Mouse (Mus musculus): Measurements from ENCODE around the gene Fgfr3.

Fgfr3 gene

DNA sequence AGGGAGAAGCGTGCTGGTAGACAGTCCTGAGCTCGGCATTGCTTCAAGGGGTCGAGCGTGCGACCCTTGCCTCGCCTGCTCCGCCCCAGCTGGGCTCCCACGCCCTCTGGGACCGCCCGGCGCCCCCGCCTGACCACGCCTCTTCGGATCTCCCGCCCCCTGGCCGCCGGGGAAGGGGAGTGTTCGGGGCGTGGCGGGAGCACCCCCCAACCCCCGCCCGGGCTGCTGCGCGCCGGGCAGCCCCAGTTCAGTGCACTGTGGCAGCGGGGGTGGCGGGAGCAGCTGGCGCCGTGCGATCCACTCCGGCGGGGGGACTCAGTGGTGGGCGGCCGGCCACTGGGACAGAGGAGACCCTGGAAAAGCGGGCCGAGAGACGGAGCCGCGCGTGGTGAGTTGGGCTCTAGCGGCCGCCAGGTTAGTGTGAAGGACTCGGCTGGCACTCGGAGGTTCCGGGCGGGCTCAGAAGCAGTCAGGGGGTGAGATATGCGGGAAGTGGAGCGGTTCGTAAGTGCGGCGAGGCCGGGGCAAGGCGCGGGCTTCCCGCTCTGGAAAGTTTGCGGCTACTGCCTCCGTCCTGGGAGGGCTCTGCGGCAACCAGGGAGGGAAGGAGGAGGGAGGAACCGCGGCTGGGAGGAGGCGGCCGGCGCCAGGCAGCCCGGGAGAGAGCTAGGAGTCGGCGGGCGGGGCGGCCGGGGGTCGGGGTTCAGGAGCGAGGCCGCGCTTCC is at the start of gene Fgfr3:
TSS of gene Fgfr3 (plus strand) at position 134 of the 725 bp plus-strand sequence.
- DNase-seq (ENCODE audit: low read depth, low spot score), result no peak

DNA sequence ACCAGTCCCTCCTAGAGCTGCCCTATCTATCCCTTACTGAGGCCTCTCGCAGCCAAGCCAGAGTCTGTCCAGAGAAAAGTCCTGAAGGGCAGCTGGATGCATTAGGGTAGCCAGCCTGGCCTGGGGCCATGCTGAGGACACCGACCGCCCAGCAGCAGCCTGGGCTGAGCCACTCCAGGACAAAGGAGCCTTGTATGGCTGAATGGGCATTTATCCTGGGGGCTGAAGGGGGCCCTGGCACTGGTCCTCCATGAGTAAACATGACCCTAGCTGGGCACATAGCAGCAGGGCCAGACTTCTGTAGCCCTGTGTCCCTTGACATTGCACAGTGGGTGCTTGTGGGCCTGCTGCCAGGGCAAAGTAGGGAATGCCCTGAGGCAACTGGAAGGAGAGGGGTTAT is 47.0 kb upstream of the Fgfr3 start:
- no peak for DNase-seq (ENCODE audit: low read depth, low spot score)

DNA sequence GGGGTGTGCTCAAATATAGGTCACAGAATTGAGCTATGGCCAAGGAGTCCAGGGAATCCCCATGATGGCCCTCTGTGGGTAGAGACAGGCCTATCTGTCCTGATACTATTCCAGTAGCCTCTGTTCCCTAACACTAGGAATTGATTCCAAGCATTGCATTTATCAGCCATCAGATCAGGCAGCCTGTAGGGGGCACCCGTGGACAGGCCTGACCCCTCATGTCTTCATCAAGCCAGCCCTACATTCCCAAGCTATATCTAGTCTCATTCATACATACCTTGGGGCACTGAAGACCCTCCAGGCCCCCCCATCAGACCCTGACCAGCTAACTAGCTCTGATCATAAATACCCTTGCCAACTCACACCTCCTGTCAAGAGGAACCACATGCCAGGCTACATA is 45.5 kb upstream of the Fgfr3 start:
- DNase-seq (ENCODE audit: low read depth, low spot score), result peak; percentile 51

DNA sequence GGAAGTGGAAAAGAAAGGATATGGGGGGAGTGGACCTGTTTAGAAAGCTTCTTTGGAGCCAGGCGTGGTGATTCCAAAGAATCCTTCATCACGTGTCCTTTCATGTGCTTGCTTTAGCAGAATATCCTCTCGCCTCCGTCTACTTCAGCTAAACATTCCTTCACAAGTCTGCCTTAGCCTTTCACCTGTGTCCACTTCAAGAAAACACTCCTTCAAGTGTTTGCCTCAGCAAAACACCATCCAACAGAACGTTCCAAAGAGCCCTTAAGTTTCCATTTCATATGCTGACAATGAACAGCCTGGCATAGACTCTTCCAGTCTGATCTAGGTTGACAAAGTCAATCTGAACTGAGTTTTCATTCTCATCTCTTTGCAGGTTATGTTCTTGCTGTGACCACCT is 43.2 kb upstream of the Fgfr3 start:
- DNase-seq (ENCODE audit: low read depth, low spot score), result no peak

DNA sequence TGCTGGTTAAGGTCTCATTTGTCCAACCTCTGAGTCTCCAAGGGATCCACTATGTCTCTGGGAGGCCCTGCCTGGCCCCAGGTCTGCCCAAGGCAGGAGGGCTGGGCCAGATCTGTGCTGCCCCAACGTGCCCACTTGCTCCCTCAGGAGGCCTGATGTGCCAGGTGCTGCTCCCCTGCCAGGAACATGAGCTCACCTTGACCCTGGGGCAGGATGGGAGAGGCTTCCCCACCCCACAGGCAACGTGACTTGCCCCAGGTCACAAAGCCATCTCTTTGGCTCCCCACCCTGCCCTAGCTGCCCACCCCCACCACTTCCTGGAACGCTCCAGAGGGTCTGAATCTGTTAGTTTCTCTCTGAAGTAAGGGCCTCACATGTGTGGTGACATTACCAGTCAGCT is 40.4 kb upstream of the Fgfr3 start:
- no peak for DNase-seq (ENCODE audit: low read depth, low spot score)

DNA sequence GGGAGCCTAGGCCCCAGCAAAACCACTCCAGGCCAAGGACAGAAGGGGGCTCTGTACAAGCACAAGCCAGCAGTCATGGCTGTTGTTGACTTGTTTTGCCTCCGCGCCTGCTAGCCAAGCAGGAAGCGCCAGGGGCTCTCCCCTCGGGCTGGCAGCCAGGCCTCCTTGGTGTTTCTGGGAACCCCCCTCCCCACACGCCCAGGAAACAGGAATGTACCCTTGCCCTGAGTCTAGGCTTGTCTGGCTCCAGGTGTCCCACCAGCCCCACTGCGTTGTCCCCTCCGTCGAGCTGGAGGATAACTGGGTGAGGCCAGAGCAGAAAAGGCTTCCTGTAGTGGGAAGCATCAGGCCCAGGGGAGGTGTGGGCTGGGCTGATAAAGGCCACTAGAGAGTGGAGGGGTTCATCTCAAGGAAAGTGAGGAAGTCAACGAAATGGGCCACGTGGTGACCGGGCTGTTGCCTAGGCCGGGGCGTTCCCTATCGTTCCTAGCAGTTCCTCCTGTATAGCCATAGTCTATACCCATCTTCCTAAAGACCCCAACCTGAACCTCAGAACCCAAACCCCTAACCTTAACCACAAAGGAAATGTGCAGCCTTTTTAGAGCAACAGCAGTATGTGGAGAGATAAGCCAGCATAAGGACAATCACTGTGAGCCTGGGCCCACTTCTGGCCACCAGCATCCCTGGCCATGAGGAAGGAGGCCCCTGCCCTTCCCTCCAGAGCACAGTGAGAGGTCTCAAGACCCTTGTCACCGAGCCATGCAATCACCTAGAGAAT is 39.7 kb upstream of the Fgfr3 start:
- no peak for DNase-seq (ENCODE audit: low read depth, low spot score)

DNA sequence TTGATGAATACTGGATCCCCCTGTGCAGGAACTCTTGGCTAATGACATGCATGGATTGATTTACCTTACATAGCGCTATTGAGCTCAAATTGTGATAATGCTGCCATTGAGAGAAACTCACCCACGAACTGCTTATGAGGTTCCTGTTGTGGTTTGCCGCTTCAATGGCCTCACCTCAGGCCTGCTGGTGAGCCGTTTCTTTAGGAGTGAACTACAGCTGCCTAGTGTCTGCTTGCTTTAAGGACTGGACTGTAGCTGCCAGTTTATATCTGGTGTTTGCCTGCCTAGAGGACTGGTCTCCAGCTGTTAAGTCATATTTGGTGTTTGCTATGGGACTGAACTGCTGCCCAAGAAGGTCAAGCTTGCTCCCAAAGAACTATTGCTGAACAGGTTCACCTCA is 38.5 kb upstream of the Fgfr3 start:
- no peak for DNase-seq (ENCODE audit: low read depth, low spot score)

DNA sequence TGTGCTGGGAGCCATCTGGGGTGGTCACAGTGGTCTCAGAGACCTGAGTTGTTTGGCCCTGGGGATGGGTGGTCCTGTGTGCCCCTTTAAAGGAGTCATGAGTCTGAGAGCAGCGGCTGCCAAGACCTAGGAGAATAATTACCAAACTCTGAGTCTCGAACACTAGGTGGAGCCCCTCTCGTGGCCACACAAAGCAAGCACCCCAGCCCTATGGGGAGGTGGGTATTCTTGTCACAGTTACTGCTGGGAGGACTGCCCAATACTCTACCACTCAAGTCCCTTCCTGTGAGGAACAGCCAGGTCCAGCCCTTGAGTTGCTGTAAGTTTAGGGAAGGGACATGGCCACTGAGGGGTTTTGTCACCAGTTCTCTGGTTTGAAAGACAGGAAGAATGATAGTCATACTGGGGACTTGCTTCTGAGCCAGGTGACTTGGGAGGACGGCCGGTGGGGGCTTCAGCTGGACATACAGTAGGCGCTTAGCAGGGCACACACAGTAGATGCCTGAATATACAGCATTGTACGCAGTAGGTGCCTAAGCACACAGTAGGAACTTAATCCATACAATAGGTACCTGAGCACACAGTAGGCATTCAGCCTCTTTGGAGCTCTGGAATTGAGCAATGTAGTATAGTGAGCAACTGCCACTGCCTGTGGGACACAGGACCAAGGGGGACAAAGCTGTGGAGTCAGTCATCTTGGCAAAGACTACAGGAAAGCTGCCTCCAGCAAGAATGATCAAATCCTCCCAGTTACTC is 37.4 kb upstream of the Fgfr3 start:
- peak; percentile 39 for DNase-seq (ENCODE audit: low read depth, low spot score)

DNA sequence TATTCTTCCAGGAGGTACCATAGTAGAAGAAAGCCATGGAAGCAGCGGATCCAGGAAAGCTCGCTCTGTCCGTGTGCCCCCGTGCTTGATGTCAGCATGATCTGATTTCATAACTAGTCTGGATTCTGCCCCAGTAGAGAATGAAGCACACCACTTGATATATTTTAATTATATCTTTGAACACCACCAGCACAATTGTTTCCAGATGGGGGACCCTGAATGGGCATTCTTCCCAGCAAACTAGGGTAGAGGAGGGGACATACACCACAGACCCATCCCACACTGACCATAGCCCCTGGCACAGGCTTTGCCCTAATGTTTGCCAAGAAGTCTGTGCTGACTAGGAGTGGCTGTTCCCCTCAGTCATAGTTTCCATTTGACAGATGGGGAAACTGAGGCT is 36.5 kb upstream of the Fgfr3 start:
- DNase-seq (ENCODE audit: low read depth, low spot score), result no peak

DNA sequence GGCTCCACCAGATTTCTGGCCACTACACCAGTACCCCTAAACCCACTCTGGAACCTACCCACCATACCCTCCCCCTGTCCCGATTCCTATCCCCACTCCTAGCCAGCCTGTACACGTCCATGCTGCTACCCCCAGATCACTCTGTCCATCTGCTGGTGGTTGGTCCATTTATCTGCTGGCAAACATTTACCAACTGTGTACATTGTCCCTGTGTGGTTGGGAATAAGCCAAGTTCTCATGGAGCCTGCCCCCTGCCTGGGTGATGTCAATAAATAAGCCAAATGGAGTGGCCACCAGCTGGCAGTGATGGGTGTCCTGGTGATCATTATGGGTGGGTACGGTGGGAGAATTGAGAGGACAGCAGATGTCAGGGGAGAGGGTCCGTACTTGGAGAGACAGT is 34.3 kb upstream of the Fgfr3 start:
- no peak for DNase-seq (ENCODE audit: low read depth, low spot score)

DNA sequence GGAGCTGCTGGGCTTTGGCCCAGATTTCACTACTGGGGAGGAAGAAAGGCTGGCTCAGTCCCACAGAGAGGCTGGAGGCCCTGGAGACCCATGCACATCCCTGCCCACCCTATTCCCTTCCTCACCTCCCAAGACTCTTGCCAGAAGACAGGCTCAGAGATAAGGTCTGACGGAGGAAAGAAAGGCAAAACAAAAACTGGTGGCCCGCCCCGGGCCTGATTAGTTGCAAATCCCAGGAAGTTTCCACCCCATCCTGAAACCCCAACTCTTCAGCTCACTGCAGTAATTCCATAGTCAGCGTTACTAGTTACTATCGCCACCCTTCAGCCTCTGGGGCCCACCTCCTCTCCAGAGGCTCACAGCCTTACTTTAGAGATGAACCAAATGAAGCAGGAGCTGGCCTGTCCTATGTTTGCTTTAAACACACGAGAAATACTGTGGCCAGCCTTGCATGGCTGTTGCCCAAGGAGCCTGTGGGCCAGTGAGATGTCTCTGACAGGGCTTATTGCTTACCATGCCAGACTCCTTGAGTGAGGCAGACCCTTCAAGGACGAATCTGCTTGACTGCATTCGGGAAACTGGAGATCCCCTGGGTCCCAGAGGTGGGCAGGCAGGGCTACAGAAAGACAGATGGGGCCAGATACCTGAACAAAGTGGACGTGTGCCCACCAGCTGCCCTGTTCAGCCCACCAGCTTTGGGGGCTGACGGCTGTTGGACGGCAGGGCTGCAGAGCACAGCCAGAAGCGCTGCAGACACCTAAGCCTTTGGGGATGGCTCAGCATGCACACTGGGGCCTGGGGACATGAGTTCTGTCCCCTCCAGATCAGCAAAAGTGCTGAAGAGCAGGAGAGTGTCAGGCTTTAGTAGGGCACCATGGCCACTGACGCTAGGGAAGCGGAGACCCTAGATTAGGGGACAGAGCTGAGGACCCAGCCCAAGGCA is 32.9 kb upstream of the Fgfr3 start:
- no peak for DNase-seq (ENCODE audit: low read depth, low spot score)

DNA sequence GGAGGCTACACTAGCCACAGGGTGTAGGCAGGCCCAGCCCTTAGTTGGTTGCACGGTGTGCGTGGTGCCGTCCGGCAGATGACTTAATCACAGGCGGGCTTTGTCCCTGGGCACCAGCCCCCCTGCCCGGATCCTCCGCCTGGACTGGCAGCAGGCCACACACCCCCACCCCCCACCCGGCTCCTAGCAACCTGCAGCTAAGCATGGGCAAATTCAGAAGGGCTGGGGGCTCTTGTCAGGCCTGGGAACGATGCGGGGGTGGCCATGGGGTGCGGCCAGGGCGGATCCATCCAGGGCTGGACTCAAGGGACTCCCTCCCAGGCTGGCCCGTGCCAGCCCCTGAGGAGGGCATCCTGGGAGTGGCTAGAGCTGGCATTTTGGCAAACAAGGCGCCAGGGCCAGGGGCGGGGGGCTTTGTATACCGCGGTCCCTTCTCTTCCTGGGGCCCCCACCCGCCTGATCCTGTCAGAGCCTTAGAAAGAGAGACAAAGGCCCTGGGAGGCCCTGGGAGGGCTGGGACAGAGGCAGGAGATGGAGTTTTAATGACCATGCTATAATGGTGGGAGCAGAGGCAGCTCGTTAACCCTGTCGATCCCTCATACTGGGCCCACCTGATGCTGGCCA is 32.1 kb upstream of the Fgfr3 start:
- peak; percentile 16 for DNase-seq (ENCODE audit: low read depth, low spot score)

DNA sequence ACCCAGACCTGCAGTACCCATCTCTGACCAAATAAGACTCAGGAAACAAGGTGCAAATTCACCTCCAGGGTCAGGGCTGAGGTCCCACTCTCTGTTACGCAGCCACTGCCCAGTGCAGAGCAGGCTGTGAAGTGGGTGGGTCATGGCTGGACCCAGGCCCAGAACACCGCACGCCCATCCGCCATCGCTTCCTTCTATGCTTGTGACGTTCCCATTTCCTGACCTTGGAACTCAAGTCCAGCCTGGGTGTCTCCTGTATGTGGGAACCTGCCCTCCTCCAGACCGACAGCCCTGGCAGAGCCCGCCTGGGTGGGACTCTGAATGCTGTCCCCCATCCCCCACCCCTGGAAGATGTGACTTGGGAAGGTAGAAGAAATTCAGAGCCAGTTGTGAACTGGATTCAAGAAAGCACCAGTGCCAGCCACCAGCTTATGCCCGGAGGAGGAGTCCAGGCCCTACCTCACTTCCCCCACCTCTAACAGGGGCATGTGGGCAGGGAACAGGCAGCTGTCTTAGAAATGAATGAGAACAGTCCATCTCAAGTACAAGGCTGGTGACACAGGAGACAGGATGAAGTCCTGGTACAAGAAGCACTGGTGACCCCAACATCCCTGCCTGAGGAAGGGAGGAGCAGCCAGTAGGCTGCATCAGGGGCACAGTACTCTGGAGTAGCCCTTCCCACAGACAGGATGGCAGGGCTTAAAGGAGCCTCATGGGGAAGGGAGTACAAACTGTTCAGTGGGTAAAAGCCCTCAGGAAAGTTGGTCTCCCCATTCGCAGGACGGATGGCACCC is 31.4 kb upstream of the Fgfr3 start:
- DNase-seq (ENCODE audit: low read depth, low spot score), result no peak

DNA sequence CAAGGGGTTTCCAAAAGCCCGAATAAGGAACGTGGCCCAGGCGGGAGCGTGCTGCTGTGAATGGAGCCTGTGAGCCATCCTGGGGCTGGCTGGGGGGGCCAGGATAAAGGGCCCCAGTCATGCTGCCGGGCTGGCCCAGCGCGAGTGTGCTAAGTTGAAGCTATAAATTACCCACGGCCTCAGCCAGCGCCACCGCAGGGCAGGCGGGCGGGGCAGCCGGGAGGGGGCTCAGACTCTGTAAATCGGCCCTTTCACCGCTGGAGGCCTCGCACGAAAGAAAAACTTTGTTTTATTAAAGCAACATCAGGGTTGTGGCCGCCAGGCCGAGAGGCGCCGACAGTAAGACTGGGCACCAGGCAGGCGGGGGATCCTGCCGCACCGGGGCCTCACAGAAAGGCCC is 29.1 kb upstream of the Fgfr3 start:
- DNase-seq (ENCODE audit: low read depth, low spot score), result peak; percentile 70

DNA sequence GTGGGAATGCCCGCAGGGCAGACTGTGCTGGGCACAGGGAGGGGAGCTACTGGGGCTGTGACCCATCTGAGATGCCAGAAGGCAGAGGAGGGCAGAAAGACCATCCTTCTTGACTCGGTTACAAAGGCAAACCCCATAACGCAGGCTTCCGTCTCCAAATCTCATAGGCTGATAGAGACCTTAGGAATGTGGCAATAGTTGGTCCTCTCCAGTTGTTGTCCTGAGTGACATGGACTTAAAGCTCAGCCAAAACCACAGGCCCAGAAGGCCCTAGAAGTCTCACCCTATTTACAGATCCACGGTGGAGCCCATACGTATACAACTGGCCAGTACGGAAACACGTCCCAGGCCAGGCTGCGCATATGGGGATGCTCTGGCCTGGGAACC is 27.0 kb upstream of the Fgfr3 start:
- DNase-seq (ENCODE audit: low read depth, low spot score), result no peak

DNA sequence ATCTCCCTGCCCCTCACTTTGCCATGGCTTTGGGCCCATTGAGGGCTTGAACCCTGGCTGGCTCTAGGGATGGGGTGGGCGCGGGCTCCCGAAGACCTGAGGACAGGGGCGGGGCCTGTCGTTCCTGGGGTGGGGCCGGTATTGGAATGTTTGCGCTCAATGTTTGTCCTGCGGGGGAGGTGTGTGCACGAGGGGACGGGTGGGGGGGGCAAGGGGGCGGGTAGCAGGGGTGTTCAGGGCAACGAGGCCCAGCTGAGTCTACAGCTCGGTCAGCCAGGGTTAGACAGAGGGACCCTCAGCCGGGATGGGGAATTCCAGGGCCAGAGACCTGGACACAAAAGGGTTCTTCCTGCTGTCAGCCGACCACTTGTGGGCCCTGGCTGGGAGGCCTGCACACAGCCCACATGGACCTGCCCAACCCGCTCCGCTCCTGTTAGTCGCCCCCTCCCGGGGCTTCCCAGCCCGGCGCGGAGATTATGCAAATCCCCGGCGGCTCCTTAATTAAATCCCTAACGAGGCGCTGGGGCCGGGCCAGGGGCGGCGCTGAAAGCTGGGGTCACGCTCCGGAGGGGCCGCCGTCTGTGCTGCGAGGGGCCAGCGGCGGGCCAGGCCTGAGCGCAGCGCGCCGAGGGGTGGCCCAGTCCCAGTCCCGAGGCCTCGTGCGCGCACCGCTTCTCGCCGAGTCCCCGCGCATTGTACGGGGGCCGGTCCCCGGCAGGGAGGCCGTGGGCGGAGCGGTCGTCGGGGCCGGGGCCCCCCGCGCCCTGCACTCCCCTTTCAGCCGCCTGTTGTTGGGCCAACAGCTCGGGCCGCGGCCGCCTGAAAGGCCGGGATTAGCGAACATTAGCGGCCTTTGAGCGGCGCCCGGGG is 26.4 kb upstream of the Fgfr3 start:
- DNase-seq (ENCODE audit: low read depth, low spot score), result peak; percentile 40

DNA sequence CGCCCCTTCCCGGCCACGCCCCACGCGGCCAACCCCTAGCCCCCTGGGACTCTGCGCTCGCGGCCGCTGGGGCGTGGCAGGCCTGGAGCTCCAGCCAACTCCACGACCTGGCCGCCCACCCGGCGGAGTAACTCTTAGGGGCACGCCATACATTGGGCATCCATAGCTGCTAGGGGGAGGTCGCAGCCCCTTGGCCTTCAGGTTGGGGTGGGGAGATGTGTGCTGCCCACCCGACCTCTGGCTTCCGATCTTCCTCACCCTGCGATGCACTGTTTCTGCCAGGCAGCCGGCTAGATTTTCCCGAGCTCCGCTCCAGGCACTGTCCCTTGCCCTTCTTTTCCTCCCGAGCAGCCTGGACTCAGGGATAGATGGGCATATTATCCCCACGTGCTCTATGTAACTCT is 25.8 kb upstream of the Fgfr3 start:
- no peak for DNase-seq (ENCODE audit: low read depth, low spot score)

DNA sequence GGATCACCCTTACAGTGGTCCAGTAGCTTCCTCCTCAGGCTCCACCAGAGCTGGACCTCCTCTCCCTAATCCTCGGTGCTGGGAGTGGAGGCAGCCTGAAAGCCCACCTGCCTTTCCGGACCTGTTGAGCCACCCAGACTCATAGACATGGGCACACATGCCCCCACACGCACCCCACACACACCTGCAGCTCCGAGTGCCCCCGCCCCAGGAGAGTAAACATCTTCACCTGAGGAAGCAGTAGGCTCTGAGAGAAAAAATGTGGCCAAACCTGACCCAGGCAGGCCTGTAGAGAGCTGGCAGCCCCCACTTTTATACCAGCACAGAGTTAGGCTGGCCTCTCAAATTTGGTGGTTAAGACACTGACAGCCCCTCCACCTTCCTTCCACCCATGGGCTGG is 25.0 kb upstream of the Fgfr3 start:
- DNase-seq (ENCODE audit: low read depth, low spot score), result no peak

DNA sequence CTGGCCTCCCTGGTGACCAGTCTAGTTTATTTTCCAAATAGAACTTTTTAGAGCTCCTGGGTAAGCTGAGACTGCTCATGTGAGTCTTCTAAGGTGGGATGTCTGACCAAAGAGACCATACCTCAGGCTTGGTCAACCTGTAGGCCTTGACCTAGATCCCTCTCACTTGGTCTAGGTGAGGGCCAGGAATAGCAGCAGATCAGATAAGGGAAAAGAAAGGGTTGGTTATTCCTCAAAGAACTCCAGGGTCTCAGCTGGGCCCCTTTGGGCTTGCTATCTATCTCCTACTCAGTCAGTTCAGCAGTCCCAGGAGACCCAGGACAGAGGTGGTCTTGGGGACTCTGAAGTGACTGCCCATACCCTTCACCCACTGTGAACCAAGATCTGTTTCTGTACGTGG is 23.9 kb upstream of the Fgfr3 start:
- no peak for DNase-seq (ENCODE audit: low read depth, low spot score)
